In the genomic region with DNA sequence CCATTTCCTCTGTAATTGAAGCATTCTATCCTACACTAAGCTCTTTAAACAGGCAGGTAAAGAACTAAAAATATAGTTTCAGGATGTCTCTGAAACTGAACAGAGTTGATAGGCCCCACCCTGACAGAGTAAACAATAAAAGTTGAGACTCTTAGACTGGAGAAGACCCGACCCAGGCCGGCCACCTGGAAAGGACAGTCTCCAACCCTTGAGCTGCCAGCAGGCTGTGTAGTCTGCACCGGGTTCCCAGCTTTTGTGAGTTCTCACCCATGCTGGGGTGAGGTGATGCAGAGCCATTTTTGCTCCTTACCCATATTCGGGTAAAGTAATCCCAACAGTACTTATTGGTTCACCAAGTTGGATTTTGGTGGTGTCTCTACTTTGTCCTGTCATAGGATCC, we compare ENCODE assay signal across 12 mouse cellular contexts. TPM values are rescaled to one million over a fixed set of nuclear protein-coding genes. Genes with fewer than 3 reads are reported as not detected.
DNase-seq lines count a peak whose midpoint lies in the region; ATAC-seq and TF ChIP-seq lines count a peak whose summit lies in the region.
"Had no signal": no experiment of that assay in that cellular context is flagged by ENCODE, and none has a peak within 500 bp of the region (broad histone marks: within the 10 kb centered on the region; RNA-seq: fewer than 3 reads in every experiment).

No protein-coding gene starts in this region.

- peaks cover 16% of the 10 kb centered on the region; the same call in 1 of the 2 replicates for H3K79me2 ChIP-seq in liver, adult 2 months (ENCODE audit: control insufficient read depth, insufficient read depth, low read length)

- H3K36me3 ChIP-seq in forebrain, embryonic 12.5 days (replicated peaks), result peaks cover 26% of the 10 kb centered on the region
- H3K36me3 ChIP-seq in forebrain, embryonic 11.5 days (ENCODE audit: control insufficient read depth, insufficient read depth, low read length), result no peaks in the 10 kb centered on the region; the same call in 1 of the 2 replicates
- H3K36me3 ChIP-seq in liver, adult 2 months (ENCODE audit: control insufficient read depth, insufficient read depth, low read length), result peaks cover 32% of the 10 kb centered on the region
- H3K36me3 ChIP-seq in liver, embryonic 11.5 days (ENCODE audit: control insufficient read depth, insufficient read depth, low read length), result no peaks in the 10 kb centered on the region; the same call in 1 of the 2 replicates
- peaks cover 26% of the 10 kb centered on the region for H3K36me3 ChIP-seq in intestine, embryonic 14.5 days (ENCODE audit: control insufficient read depth, insufficient read depth, low read length)
- peaks cover 32% of the 10 kb centered on the region for H3K36me3 ChIP-seq in neural tube, embryonic 13.5 days

- intact Hi-C loops in left cerebral cortex, adult 2 months (cut with DNase I), result loop anchor here (10.0 kb wide), 2 partner anchors 461 to 1511 kb away; no protein-coding TSS in a partner anchor

- no peaks in the 10 kb centered on the region for H3K9me3 ChIP-seq in forebrain, embryonic 12.5 days
- H3K9me3 ChIP-seq in forebrain, embryonic 11.5 days (ENCODE audit: control insufficient read depth, low read length), result no peaks in the 10 kb centered on the region
- no peaks in the 10 kb centered on the region for H3K9me3 ChIP-seq in liver, embryonic 11.5 days (ENCODE audit: control insufficient read depth, low read length)
- no peaks in the 10 kb centered on the region for H3K9me3 ChIP-seq in intestine, embryonic 14.5 days (ENCODE audit: control insufficient read depth, low read length)
- no peaks in the 10 kb centered on the region for H3K9me3 ChIP-seq in neural tube, embryonic 13.5 days

- no peak for ATAC-seq in forebrain, embryonic 12.5 days (ENCODE audit: low FRiP score)
- no peak for ATAC-seq in forebrain, embryonic 11.5 days (replicated peaks; ENCODE audit: low FRiP score)
- ATAC-seq in liver, embryonic 11.5 days (replicated peaks; ENCODE audit: low FRiP score), result no peak
- ATAC-seq in intestine, embryonic 14.5 days (replicated peaks; ENCODE audit: low FRiP score, low TSS enrichment, low read depth), result no peak
- no peak for ATAC-seq in neural tube, embryonic 13.5 days (ENCODE audit: low read depth)
- ATAC-seq: Patski had no signal

- no peak overlapping the region for H3K9ac ChIP-seq in forebrain, embryonic 12.5 days
- no peak overlapping the region for H3K9ac ChIP-seq in forebrain, embryonic 11.5 days (ENCODE audit: low read length)
- H3K9ac ChIP-seq in liver, adult 2 months (ENCODE audit: low read depth, low read length), result peak overlapping the region; percentile 72
- no peak overlapping the region for H3K9ac ChIP-seq in liver, embryonic 11.5 days (ENCODE audit: low read depth, low read length)
- H3K9ac ChIP-seq in intestine, embryonic 14.5 days (ENCODE audit: low read length), result no peak overlapping the region
- H3K9ac ChIP-seq in neural tube, embryonic 13.5 days, result no peak overlapping the region
- H3K9ac ChIP-seq: lung, embryonic 14.5 days had no signal

- peaks cover 38% of the 10 kb centered on the region for H3K4me1 ChIP-seq in forebrain, embryonic 12.5 days
- H3K4me1 ChIP-seq in forebrain, embryonic 11.5 days (replicated peaks; ENCODE audit: control insufficient read depth, insufficient read depth, low read length), result peaks cover 2% of the 10 kb centered on the region; the same call in 1 of the 2 replicates
- peaks cover 26% of the 10 kb centered on the region for H3K4me1 ChIP-seq in liver, adult 2 months (ENCODE audit: control insufficient read depth, insufficient read depth, low read length)
- peaks cover 11% of the 10 kb centered on the region for H3K4me1 ChIP-seq in liver, embryonic 11.5 days (replicated peaks; ENCODE audit: control insufficient read depth, insufficient read depth, low read length)
- peaks cover 8% of the 10 kb centered on the region; the same call in 1 of the 2 replicates for H3K4me1 ChIP-seq in intestine, embryonic 14.5 days (replicated peaks; ENCODE audit: control insufficient read depth, insufficient read depth, low read length)
- peaks cover 45% of the 10 kb centered on the region for H3K4me1 ChIP-seq in neural tube, embryonic 13.5 days (replicated peaks)

- 77% methylated on average over 4 of the region's 4 CpGs for WGBS in forebrain, embryonic 12.5 days
- WGBS in forebrain, embryonic 11.5 days, result 84% methylated on average over 4 of the region's 4 CpGs
- 21% methylated on average over 4 of the region's 4 CpGs for WGBS in liver, adult 2 months
- 70% methylated on average over 4 of the region's 4 CpGs for WGBS in liver, embryonic 11.5 days
- 61% methylated on average over 4 of the region's 4 CpGs for WGBS in intestine, embryonic 14.5 days
- WGBS in neural tube, embryonic 13.5 days, result 77% methylated on average over 4 of the region's 4 CpGs

- no peaks in the 10 kb centered on the region for H3K27me3 ChIP-seq in forebrain, embryonic 12.5 days
- H3K27me3 ChIP-seq in forebrain, embryonic 11.5 days (ENCODE audit: control insufficient read depth, insufficient read depth, low read length), result no peaks in the 10 kb centered on the region
- no peaks in the 10 kb centered on the region for H3K27me3 ChIP-seq in liver, adult 2 months (ENCODE audit: control insufficient read depth, insufficient read depth, low read length)
- no peaks in the 10 kb centered on the region for H3K27me3 ChIP-seq in liver, embryonic 11.5 days (replicated peaks; ENCODE audit: control insufficient read depth, insufficient read depth, low read length)
- no peaks in the 10 kb centered on the region for H3K27me3 ChIP-seq in intestine, embryonic 14.5 days (replicated peaks; ENCODE audit: control insufficient read depth, insufficient read depth, low read length)
- no peaks in the 10 kb centered on the region for H3K27me3 ChIP-seq in neural tube, embryonic 13.5 days
- H3K27me3 ChIP-seq: Patski had no signal

- H3K4me3 ChIP-seq in forebrain, embryonic 12.5 days (replicated peaks), result no peak overlapping the region
- H3K4me3 ChIP-seq in forebrain, embryonic 11.5 days (ENCODE audit: low read depth, low read length), result no peak overlapping the region
- H3K4me3 ChIP-seq in liver, adult 2 months (ENCODE audit: insufficient read depth, low read depth, low read length), result peak overlapping the region; percentile 58
- no peak overlapping the region for H3K4me3 ChIP-seq in liver, embryonic 11.5 days (ENCODE audit: low read depth, low read length)
- no peak overlapping the region for H3K4me3 ChIP-seq in intestine, embryonic 14.5 days (ENCODE audit: low read depth, low read length)
- no peak overlapping the region for H3K4me3 ChIP-seq in neural tube, embryonic 13.5 days
- H3K4me3 ChIP-seq in left cerebral cortex, adult 2 months, result no peak overlapping the region

- 0 out of 2 replicates have a peak overlapping the region, but pooled peaks have one; percentile 4 for H3K4me2 ChIP-seq in forebrain, embryonic 12.5 days
- no peak overlapping the region for H3K4me2 ChIP-seq in forebrain, embryonic 11.5 days (ENCODE audit: low read depth, low read length, severe bottlenecking)
- no peak overlapping the region for H3K4me2 ChIP-seq in liver, embryonic 11.5 days
- H3K4me2 ChIP-seq in intestine, embryonic 14.5 days (ENCODE audit: low read length), result peak overlapping the region; percentile 76; the same call in 1 of the 2 replicates
- peak overlapping the region; percentile 66 for H3K4me2 ChIP-seq in neural tube, embryonic 13.5 days
- H3K4me2 ChIP-seq: lung, embryonic 14.5 days had no signal

- no peak overlapping the region for H3K27ac ChIP-seq in forebrain, embryonic 12.5 days
- no peak overlapping the region for H3K27ac ChIP-seq in forebrain, embryonic 11.5 days (ENCODE audit: low read depth, low read length)
- H3K27ac ChIP-seq in liver, adult 2 months (replicated peaks; ENCODE audit: insufficient read depth, low read depth, low read length), result peak overlapping the region; percentile 81
- no peak overlapping the region for H3K27ac ChIP-seq in liver, embryonic 11.5 days (ENCODE audit: low read depth, low read length)
- H3K27ac ChIP-seq in intestine, embryonic 14.5 days (ENCODE audit: low read depth), result no peak overlapping the region
- H3K27ac ChIP-seq in neural tube, embryonic 13.5 days (replicated peaks), result no peak overlapping the region
- H3K27ac ChIP-seq in left cerebral cortex, adult 2 months, result no peak overlapping the region

- DNase-seq in forebrain, embryonic 11.5 days (ENCODE audit: low spot score), result no peak
- DNase-seq in liver, adult 2 months (ENCODE audit: extremely low read depth, low read depth, low spot score), result peak; percentile 45
- DNase-seq in liver, embryonic 11.5 days (ENCODE audit: low spot score), result no peak
- DNase-seq in intestine, embryonic 14.5 days (ENCODE audit: low spot score), result no peak
- DNase-seq in left cerebral cortex, adult 2 months (ENCODE audit: extremely low spot score in 1 of 2, low spot score in 2 of 2), result no peak
- DNase-seq in ovary, postnatal 14 days (ENCODE audit: low spot score), result no peak

- no peak for TF ChIP-seq POLR2A in liver, adult 2 months (IDR thresholded peaks at IDR 0.05; ENCODE audit: extremely low read depth, insufficient read depth, low read length)

- TF ChIP-seq CTCF in liver, adult 2 months (IDR thresholded peaks at IDR 0.05; ENCODE audit: low read depth, low read length), result no peak
- no peak for TF ChIP-seq CTCF in left cerebral cortex, adult 2 months (IDR thresholded peaks at IDR 0.05)

RNA-seq across cellular contexts. Expression of a gene that starts 10.1 kb away (rescaled TPM):
- polyA plus RNA-seq in forebrain, embryonic 12.5 days (2016; fragmentation: Nextera tagmentation; extraction: Ambion mirVana), result 343 and 355 TPM in 2 replicates
- polyA plus RNA-seq in forebrain, embryonic 11.5 days (2014; fragmentation: Nextera tagmentation; extraction: Ambion mirVana), result 306 and 321 TPM in 2 replicates
- total RNA-seq in liver, adult 2 months (2014; rRNA removed), result 510 and 624 TPM in 2 replicates
- 137 and 155 TPM in 2 replicates for polyA plus RNA-seq in liver, adult 2 months (2012; rRNA removed)
- 106 and 118 TPM in 2 replicates for polyA plus RNA-seq in liver, embryonic 11.5 days (2014; fragmentation: Nextera tagmentation; extraction: Ambion mirVana)
- 196 and 199 TPM in 2 replicates for polyA plus RNA-seq in intestine, embryonic 14.5 days (2014; fragmentation: Nextera tagmentation; extraction: Ambion mirVana)
- 473 and 478 TPM in 2 replicates for polyA plus RNA-seq in neural tube, embryonic 13.5 days (2015; fragmentation: Nextera tagmentation; extraction: Ambion mirVana)
- 10 to 100 TPM; 34.4 to 40.7 TPM for total RNA-seq in left cerebral cortex, adult 2 months (2021)

RNA-seq across cellular contexts. Expression of a gene that starts 10.3 kb away (rescaled TPM):
- polyA plus RNA-seq in forebrain, embryonic 12.5 days (2016; fragmentation: Nextera tagmentation; extraction: Ambion mirVana), result 18.1 and 20.6 TPM in 2 replicates
- 20.4 and 24.2 TPM in 2 replicates for polyA plus RNA-seq in forebrain, embryonic 11.5 days (2014; fragmentation: Nextera tagmentation; extraction: Ambion mirVana)
- 18.7 and 21.1 TPM in 2 replicates for total RNA-seq in liver, adult 2 months (2014; rRNA removed)
- 2.8 and 2.9 TPM in 2 replicates for polyA plus RNA-seq in liver, adult 2 months (2012; rRNA removed)
- polyA plus RNA-seq in liver, embryonic 11.5 days (2014; fragmentation: Nextera tagmentation; extraction: Ambion mirVana), result 9.8 and 10.7 TPM in 2 replicates
- polyA plus RNA-seq in intestine, embryonic 14.5 days (2014; fragmentation: Nextera tagmentation; extraction: Ambion mirVana), result 13.6 and 15.5 TPM in 2 replicates
- 10.6 and 11.4 TPM in 2 replicates for polyA plus RNA-seq in neural tube, embryonic 13.5 days (2015; fragmentation: Nextera tagmentation; extraction: Ambion mirVana)
- 10 to 100 TPM; 48.3 to 51.7 TPM for total RNA-seq in left cerebral cortex, adult 2 months (2021)

RNA-seq across cellular contexts. Expression of a gene that starts 53.2 kb away (rescaled TPM):
- 0.28 TPM in 1 of 2 replicates, not detected in the other for polyA plus RNA-seq in forebrain, embryonic 12.5 days (2016; fragmentation: Nextera tagmentation; extraction: Ambion mirVana)
- 0.16 and 0.21 TPM in 2 replicates for polyA plus RNA-seq in forebrain, embryonic 11.5 days (2014; fragmentation: Nextera tagmentation; extraction: Ambion mirVana)
- total RNA-seq in liver, adult 2 months (2014; rRNA removed), result not detected in 2 replicates
- 0.17 TPM in 1 of 2 replicates, not detected in the other for polyA plus RNA-seq in liver, adult 2 months (2012; rRNA removed)
- polyA plus RNA-seq in liver, embryonic 11.5 days (2014; fragmentation: Nextera tagmentation; extraction: Ambion mirVana), result 0.32 and 0.49 TPM in 2 replicates
- polyA plus RNA-seq in intestine, embryonic 14.5 days (2014; fragmentation: Nextera tagmentation; extraction: Ambion mirVana), result 0.22 TPM in 1 of 2 replicates, not detected in the other
- polyA plus RNA-seq in neural tube, embryonic 13.5 days (2015; fragmentation: Nextera tagmentation; extraction: Ambion mirVana), result 0.34 and 0.38 TPM in 2 replicates
- total RNA-seq in left cerebral cortex, adult 2 months (2021), result 1 to 10 TPM; 6.0 to 6.6 TPM
- polyA plus RNA-seq: C2C12; lung, embryonic 14.5 days had no signal

RNA-seq across cellular contexts. Expression of a gene that starts 56.8 kb away (rescaled TPM):
- not detected in 2 replicates for polyA plus RNA-seq in forebrain, embryonic 12.5 days (2016; fragmentation: Nextera tagmentation; extraction: Ambion mirVana)
- polyA plus RNA-seq in forebrain, embryonic 11.5 days (2014; fragmentation: Nextera tagmentation; extraction: Ambion mirVana), result not detected in 2 replicates
- not detected in 2 replicates for total RNA-seq in liver, adult 2 months (2014; rRNA removed)
- polyA plus RNA-seq in liver, adult 2 months (2012; rRNA removed), result not detected in 2 replicates
- polyA plus RNA-seq in liver, embryonic 11.5 days (2014; fragmentation: Nextera tagmentation; extraction: Ambion mirVana), result not detected in 2 replicates
- polyA plus RNA-seq in intestine, embryonic 14.5 days (2014; fragmentation: Nextera tagmentation; extraction: Ambion mirVana), result not detected in 2 replicates
- not detected in 2 replicates for polyA plus RNA-seq in neural tube, embryonic 13.5 days (2015; fragmentation: Nextera tagmentation; extraction: Ambion mirVana)
- under 1 TPM in 1 of 2 experiments, not detected in 1; 0.54 TPM for total RNA-seq in left cerebral cortex, adult 2 months (2021)
- total RNA-seq: granulocyte monocyte progenitor cell, adult 5-6 weeks had no signal
- polyA plus RNA-seq: C2C12; lung, embryonic 14.5 days; Patski had no signal

Comparison
In these comparisons a context has a peak if more than half of its experiments do, and no peak if none do; other contexts are left out.
1. H3K4me2 ChIP-seq: peak in forebrain, embryonic 12.5 days (single experiment), intestine, embryonic 14.5 days (single experiment) and neural tube, embryonic 13.5 days (single experiment); none in forebrain, embryonic 11.5 days (single experiment) and liver, embryonic 11.5 days (single experiment).